Mouse (Mus musculus) activated CD4-positive, CD25-positive, alpha-beta regulatory T cell, adult 4 months (primary cell): ENCODE results near the gene Gm20820. TPM values are rescaled to one million over a fixed set of nuclear protein-coding genes. Genes with fewer than 3 reads are reported as not detected.
"Not testable (repeated sequence)": the region's sequence is repeated elsewhere in the genome, so short reads cannot be mapped to it uniquely, and the experiment has no call there.

Experiments
- ATAC-seq: one replicate; pipeline ENCODE4 v1.8.0; 2017
- polyA plus RNA-seq, 2 experiments: library from polyadenylated mRNA; unstranded; fragments of 100-300 nt; shearing (Covaris generic); gene quantifications; one replicate each; pipeline ENCODE4 v1.2.1; 2017

Gene Gm20820
- not detected for polyA plus RNA-seq

- ATAC-seq, result not testable (repeated sequence)
These were observed at the start of gene Gm20820 for GRCm38 (mm10) chrY:86061472-86061871. Gm20820 (plus strand) TSS chrY:86061772.
